Mouse (Mus musculus) embryonic facial prominence, embryonic 11.5 days (tissue): ENCODE measurements at regions not wholly inside any gene's neighbourhood (a gene's known extent, or its start where the extent isn't known, plus 50 kb on each side); places are given as distances from the start of the nearest gene placed in this dataset.

Source experiments
- ATAC-seq: fragments of 200-750 bp; cut with Nextera tagmentation; replicated peaks from 2 replicates; pipeline ENCODE4 v1.8.0; 2017; ENCODE audit warnings: low read depth; ENCODE audit not compliant: insufficient number of reproducible peaks, low FRiP score, low TSS enrichment
- DNase-seq: peaks from one replicate; pipeline ENCODE4 v3.0.0-alpha.2; 2015; ENCODE audit warnings: low spot score
- H3K27ac ChIP-seq: fragments of 300-500 bp; sonication (generic); replicated peaks from 2 replicates; pipeline ENCODE4 v1.5.1; 2014; ENCODE audit warnings: mild to moderate bottlenecking, low read depth, low read length, control low read depth
- H3K27me3 ChIP-seq: fragments of 300-500 bp; sonication (generic); 2 replicates; pipeline ENCODE4 v1.6.1; 2014; ENCODE audit warnings: mild to moderate bottlenecking, low read length, moderate library complexity, mixed read lengths; ENCODE audit not compliant: control insufficient read depth, insufficient read depth
- H3K36me3 ChIP-seq: fragments of 300-500 bp; sonication (generic); replicated peaks from 2 replicates; pipeline ENCODE4 v1.6.1; 2014; ENCODE audit warnings: low read depth, mild to moderate bottlenecking, low read length, moderate library complexity, mixed read lengths; ENCODE audit not compliant: control insufficient read depth, insufficient read depth
- H3K4me1 ChIP-seq: fragments of 300-500 bp; sonication (generic); 2 replicates; pipeline ENCODE4 v1.6.1; 2014; ENCODE audit warnings: low read length, mixed read lengths; ENCODE audit not compliant: control insufficient read depth, insufficient read depth
- H3K4me2 ChIP-seq: fragments of 300-500 bp; sonication (generic); 2 replicates; pipeline ENCODE4 v1.6.1; 2014; ENCODE audit warnings: low read depth, mild to moderate bottlenecking, control low read depth, low read length, moderate library complexity
- H3K4me3 ChIP-seq: fragments of 300-500 bp; sonication (generic); 2 replicates; pipeline ENCODE4 v1.5.1; 2014; ENCODE audit warnings: low read depth, low read length, control low read depth
- H3K9ac ChIP-seq: fragments of 300-500 bp; sonication (generic); replicated peaks from 2 replicates; pipeline ENCODE4 v1.6.1; 2014; ENCODE audit warnings: mild to moderate bottlenecking, control low read depth, low read length
- H3K9me3 ChIP-seq: fragments of 300-500 bp; sonication (generic); replicated peaks from 2 replicates; pipeline ENCODE4 v1.6.1; 2016; ENCODE audit warnings: mild to moderate bottlenecking, low read length, inconsistent platforms, mixed read lengths; ENCODE audit not compliant: control insufficient read depth
- WGBS: fragments of 180-500 bp; shearing (Covaris S2); extraction: QIAGEN DNeasy Blood & Tissue Kit; methylation state at CpG from one replicate; pipeline ENCODE4 v1.1.7; 2014; 5-methylcytosine and 5-hydroxymethylcytosine counted together

- Histone ChIP-seq H3K27me3 (no peaks in the 10 kb centered on the region), H3K9ac (no peak overlapping the region), H3K4me2 (no peak overlapping the region), H3K36me3 (no peaks in the 10 kb centered on the region), H3K9me3 (no peaks in the 10 kb centered on the region), H3K4me1 (no peaks in the 10 kb centered on the region), H3K27ac (no peak overlapping the region), H3K4me3 (no peak overlapping the region)
- ATAC-seq (no peak), DNase-seq (no peak)
- WGBS = 87% methylated on average over 4 of the region's 4 CpGs
Observed at GRCm38 (mm10) chrX:163850915-163851599, 57.8 kb upstream of the Ap1s2 start.

GRCm38 (mm10) chrX:163858494-163858893 lies 50.3 kb upstream of the Ap1s2 start:
- 47% methylated on average over 3 of the region's 3 CpGs for WGBS

More at GRCm38 (mm10) chrX:163858494-163858893, 50.3 kb upstream of the Ap1s2 start:
- Histone ChIP-seq H3K4me3 (no peak overlapping the region), H3K4me2 (no peak overlapping the region), H3K9ac (no peak overlapping the region), H3K36me3 (no peaks in the 10 kb centered on the region), H3K4me1 (no peaks in the 10 kb centered on the region), H3K9me3 (no peaks in the 10 kb centered on the region), H3K27me3 (no peaks in the 10 kb centered on the region), H3K27ac (no peak overlapping the region)
- ATAC-seq = no peak
- DNase-seq = no peak
